Mouse (Mus musculus) spleen, postnatal 36 days (tissue): ENCODE data around the gene Gamt.

Source experiments
- DNase-seq, 2 experiments: peaks; one replicate each; pipeline ENCODE4 v3.0.0; 2022; ENCODE audit warnings: low spot score in 2 of 2, mixed read lengths in 1 of 2

Gene Gamt

GRCm38 (mm10) chr10:80260642-80261584 is at the start of gene Gamt, which contains the start of gene Dazap1:
Gene Gamt (minus strand): TSS chr10:80261012.
Gene Dazap1 (plus strand): TSS chr10:80261486.
- peak; percentile 94 to 96 for DNase-seq

GRCm38 (mm10) chr10:80304862-80305261 is 44.0 kb upstream of the Gamt start:
- peak; percentile 56 to 60 for DNase-seq

GRCm38 (mm10) chr10:80304458-80304857 is 43.6 kb upstream of the Gamt start:
- DNase-seq: no peak

- DNase-seq: no peak
Measured at GRCm38 (mm10) chr10:80302471-80302881, 41.7 kb upstream of the Gamt start.

- no peak for DNase-seq
Measured at GRCm38 (mm10) chr10:80302082-80302355, 41.2 kb upstream of the Gamt start.

- no peak for DNase-seq
Measured at GRCm38 (mm10) chr10:80301256-80302081, 40.7 kb upstream of the Gamt start.

GRCm38 (mm10) chr10:80300672-80301181 is 39.9 kb upstream of the Gamt start:
- no peak for DNase-seq

- no peak for DNase-seq
Measured at GRCm38 (mm10) chr10:80299824-80300223, 39.0 kb upstream of the Gamt start.

- DNase-seq: no peak
Measured at GRCm38 (mm10) chr10:80299301-80299700, 38.5 kb upstream of the Gamt start.

GRCm38 (mm10) chr10:80298571-80299281 is 37.9 kb upstream of the Gamt start:
- DNase-seq: no peak

- no peak for DNase-seq
Measured at GRCm38 (mm10) chr10:80297526-80298133, 36.8 kb upstream of the Gamt start.

- DNase-seq: no peak
Measured at GRCm38 (mm10) chr10:80296824-80297223, 36.0 kb upstream of the Gamt start.

- DNase-seq: peak; percentile 69 to 77
Measured at GRCm38 (mm10) chr10:80295618-80296425, 35.0 kb upstream of the Gamt start, which contains the start of gene Apc2. Gene Apc2 (plus strand): TSS chr10:80295977.

GRCm38 (mm10) chr10:80294788-80295303 is 34.0 kb upstream of the Gamt start:
- DNase-seq: no peak

GRCm38 (mm10) chr10:80294311-80294710 is 33.5 kb upstream of the Gamt start:
- DNase-seq: no peak

- no peak for DNase-seq
Measured at GRCm38 (mm10) chr10:80293325-80293724, 32.5 kb upstream of the Gamt start.

GRCm38 (mm10) chr10:80292251-80293146 is 31.7 kb upstream of the Gamt start, which contains the start of gene Rps15:
Gene Rps15 (plus strand): TSS chr10:80292453.
- peak; percentile 94 for DNase-seq

- DNase-seq: no peak
Measured at GRCm38 (mm10) chr10:80288657-80289056, 27.8 kb upstream of the Gamt start.

- DNase-seq: no peak
Measured at GRCm38 (mm10) chr10:80288097-80288496, 27.3 kb upstream of the Gamt start.
